Mouse (Mus musculus): Measurements from ENCODE around the gene Bace1. TPM values are rescaled to one million over a fixed set of nuclear protein-coding genes. Genes with fewer than 3 reads are reported as not detected.

Gene Bace1
- total RNA-seq (2022) = 10 to 100 TPM; 76.6 to 81.9 (median 78.9) TPM

DNA sequence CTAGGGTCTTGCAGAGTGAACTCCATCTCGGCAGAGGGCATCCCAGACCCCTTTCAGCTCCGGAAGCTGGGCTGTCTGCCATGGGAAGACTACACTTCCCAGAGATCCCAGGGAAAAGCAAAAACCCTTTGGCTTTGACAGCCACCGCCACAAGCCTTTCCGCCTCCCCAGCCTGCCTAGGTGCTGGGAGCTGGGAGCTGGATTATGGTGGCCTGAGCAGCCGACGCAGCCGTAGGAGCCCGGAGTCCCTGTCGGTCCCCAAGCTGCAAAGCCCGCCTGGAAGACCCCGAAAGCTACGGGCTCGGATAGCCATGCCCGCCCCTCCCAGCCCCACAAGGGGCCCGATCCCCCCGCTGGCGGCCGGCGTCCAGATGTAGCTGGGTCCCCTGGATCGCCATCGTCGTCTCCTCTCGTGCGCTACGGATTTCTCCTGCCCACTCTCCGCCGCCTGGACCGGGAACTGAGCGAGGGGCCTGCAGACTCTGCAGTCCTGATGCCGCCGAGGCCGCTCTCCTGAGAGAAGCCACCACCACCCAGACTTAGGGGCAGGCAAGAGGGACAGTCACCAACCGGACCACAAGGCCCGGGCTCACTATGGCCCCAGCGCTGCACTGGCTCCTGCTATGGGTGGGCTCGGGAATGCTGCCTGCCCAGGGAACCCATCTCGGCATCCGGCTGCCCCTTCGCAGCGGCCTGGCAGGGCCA, at the start of gene Bace1:
TSS of gene Bace1 (plus strand) at position 147 of the 705 bp plus-strand sequence.
- peak; percentile 85 to 92 for DNase-seq (ENCODE audit: low spot score in 2 of 2)

DNA sequence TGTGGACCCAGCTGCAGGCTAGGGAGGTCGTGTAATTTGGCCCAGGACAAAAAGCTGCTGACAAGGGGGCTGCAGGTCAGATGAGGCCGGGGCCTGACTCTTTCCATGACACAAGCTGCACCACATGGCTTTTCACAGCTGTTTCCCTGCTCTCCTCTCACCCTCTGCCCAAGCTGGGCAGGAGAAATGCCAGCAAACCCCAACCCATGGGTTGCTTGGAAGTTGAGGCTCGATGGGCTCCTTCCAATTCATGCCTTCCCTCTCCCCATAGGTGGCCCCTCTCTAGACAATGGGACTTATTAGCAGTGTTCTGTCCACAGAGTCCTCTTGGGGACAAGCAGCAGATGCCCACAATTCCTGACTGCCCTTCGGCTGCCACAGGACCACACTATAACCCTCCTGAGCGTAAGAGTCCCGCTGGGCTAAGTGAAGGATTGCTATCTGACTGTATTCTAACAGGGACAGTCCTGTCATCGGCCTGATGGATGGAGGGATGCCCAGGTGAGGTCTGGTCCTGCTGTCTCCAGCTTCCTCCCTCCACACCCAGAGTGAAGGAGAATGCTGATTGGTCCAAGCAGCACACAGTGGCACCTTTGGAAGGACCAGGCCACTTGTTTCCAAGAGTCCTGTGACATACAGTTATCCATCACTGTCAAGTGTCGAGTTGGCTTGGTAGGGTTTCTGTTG, 46.8 kb upstream of the Bace1 start:
- no peak for DNase-seq (ENCODE audit: low spot score in 2 of 2)

DNA sequence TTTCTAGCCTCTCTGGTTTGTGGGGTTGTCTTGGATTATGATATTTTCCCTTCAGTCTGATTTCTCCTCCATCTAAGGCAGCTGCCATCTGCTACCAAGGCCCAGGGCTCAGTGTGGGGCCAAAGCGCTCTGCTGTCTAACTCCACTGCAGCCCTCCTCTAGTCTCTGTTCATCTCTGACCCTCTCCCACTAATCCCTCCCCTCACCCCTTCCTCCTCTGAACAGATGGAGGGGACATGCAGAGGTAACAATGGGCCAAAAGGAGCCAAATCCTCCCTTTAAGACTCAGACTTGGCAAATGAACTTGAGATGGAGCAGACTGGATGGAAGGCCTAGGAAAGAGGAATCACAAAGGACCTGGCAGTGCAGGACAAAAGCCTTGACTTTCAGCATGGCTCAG, 46.1 kb upstream of the Bace1 start:
- DNase-seq (ENCODE audit: low spot score in 2 of 2) = no peak

DNA sequence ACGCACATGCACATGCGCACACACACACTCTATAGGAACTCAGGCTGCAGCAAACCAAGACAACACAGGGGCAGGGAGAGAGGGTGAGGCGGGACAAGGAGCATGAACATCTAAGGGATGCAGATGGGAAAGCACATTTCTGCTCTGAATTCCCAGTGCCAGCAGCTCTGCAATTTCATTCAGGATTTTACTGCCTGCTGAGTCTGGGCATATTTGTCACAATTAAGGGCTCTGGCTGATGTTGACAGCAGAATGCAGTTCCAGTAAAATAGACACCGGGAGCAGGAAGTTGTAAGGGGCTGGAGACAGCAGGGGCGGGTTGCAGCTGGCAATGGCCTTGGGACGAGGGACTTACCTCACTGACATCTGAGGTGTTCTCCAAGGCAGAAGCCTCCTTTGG, 44.7 kb upstream of the Bace1 start:
- no peak for DNase-seq (ENCODE audit: low spot score in 2 of 2)

DNA sequence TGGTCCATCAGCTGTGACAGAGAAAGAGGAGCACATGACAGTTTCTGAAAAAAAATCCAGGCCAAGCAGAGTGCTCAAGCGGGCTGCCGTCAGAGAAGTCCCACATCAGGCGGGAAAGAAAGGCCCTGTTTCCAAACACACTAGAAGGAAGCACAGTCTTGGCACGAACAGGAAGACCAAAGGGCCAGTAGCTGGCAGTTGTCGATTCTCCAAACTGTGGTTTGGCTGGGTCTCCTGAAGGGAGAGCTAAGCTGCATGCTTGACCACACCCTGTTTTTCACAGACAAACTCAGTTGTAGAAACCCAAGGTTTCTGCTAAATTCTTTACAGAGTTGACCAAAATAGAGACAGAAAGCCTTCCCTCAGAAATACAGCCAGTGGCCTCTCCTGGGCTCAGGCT, 42.7 kb upstream of the Bace1 start:
- DNase-seq (ENCODE audit: low spot score in 2 of 2) = no peak

DNA sequence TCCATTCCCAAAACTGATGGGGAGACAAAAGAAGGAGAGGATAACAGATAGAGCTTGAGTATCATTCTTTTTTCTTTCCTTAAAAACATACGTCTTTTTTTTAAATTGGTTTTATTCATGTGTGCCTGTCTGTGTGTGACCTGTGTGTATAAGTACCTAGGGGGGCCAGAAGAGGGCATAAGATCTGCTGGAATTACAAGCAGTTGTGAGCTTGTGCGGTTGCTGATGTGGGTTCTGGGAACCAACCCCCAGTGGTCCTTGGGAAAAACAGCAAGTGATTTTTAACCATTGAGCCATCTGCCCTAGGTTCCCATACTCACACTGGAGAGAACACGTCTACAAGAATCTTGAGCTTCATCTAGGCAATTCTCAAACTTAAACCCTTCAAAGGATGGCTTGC, 41.1 kb upstream of the Bace1 start:
- DNase-seq (ENCODE audit: low spot score in 2 of 2) = no peak

DNA sequence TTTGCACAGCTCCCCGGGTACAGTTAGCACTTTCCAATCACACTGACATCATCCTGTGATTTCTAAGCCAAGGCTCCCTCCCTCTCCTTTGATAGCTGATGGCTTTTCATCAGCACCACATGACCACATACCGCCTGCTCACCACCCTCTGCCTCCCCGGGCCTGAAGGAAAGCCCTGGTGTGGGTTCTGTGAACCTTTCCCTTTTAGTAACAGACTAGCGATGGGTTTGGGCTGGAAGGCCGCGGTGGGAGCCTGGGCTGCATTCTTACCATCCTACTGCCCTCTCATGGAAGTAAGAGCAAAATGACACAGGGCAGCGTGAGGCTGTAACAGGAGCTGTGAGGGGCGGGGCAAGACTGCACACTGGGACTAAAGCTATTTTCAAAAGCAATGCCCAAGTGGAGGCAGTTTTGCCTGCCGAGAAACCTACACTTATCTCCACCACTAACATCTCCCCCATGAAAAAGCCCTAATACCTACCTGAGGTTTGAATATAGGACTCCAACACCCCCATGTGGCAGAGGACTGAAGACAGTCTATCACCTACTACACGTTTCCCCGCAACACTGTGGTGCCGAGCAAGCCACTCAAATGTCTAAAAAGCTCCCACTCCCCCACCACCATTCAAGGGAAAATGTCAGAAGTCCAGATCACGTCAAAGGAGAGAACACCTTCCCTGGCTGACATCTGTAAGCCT, 39.8 kb upstream of the Bace1 start:
- no peak for DNase-seq (ENCODE audit: low spot score in 2 of 2)

DNA sequence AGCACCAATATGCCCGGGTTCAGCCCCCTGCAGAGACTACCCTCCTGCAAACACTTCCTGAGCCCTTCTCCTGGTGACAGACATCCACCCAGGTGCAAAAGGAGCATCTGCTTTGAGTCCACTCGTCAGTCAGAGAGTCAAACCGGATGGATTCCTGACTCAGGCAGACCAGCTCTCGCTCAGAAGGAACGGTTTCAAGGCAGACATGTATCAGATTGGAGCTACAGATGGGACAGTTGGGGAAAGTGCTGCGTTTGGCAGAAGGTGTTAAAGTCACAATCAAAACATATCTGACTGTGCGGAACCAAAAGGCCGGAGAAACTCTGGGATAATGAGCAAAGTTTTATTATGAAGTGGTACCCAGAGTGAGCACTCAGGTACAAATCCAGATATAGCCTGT, 39.0 kb upstream of the Bace1 start:
- no peak for DNase-seq (ENCODE audit: low spot score in 2 of 2)

DNA sequence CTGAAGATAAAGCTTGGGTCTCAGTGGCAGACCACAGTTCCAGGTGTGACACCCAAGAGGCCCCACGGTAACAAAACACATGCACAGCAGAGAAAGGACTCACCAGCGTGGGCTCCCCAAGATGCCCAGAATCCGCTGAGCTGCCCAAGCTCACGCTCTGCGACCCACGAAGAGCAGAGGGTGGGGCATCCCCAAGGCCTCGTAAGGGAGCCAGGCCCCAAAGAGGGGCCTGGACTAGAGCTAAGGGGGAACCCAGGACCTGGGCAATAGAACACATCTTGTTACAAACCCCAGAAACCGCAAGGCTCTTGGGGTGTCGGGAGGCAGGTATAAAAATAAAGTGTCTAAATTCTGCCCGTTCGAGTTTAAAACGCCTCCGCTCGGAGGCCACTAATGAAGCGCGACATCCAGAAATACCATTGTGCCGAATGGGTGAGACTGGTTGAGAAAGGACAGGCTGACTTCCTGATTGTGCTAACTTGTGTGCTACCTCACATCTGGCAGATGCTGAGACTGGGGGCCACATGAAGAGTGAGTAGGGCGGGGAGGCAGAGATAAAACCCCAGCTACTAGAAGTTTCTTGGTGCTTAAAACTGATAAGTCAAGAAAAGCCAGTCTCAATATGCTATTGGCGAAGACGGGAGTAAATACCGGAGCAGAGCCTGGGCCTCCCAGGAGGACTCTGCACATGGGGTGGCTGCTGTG, 35.2 kb upstream of the Bace1 start:
- no peak for DNase-seq (ENCODE audit: low spot score in 2 of 2)

DNA sequence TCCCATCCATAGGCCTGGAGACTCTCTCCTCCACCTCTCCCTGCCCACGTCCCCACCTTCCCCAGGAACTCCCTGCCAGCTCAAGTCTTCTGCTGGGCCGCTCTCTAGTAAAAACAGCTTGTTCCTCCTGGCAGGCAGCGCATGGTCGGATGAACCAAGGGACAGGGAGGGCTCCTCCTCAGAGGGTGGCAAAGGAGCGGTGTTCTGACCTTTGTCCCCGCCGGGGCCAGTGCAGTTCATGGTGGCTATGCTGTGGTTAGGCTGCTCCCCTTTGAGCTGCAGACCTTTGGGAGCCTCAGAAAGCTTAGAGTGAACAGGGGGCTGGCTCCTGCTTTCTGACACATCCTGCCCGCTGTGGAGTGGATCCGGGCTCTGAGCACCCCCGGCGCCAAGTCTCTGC, 31.5 kb upstream of the Bace1 start:
- no peak for DNase-seq (ENCODE audit: low spot score in 2 of 2)

DNA sequence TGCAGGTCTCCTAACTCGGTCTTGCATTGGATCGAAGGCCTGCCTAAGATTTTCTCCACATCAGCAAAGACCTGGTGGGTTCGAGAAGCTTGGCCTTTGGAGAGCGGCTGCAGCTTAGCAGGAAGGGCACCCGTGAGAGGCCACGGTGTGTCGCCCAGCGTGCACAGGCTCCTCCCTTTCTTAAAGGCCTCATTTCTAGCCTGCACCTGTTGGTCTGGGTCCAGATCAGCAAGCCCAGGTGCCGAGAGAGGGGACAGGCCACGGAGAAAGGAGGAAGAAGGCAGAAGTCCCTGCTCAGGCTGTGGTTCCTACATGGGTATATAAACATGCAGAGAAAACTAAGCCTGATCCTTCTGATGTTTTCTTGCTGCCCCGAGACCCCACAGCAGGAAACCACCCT, 31.0 kb upstream of the Bace1 start:
- DNase-seq (ENCODE audit: low spot score in 2 of 2) = no peak

DNA sequence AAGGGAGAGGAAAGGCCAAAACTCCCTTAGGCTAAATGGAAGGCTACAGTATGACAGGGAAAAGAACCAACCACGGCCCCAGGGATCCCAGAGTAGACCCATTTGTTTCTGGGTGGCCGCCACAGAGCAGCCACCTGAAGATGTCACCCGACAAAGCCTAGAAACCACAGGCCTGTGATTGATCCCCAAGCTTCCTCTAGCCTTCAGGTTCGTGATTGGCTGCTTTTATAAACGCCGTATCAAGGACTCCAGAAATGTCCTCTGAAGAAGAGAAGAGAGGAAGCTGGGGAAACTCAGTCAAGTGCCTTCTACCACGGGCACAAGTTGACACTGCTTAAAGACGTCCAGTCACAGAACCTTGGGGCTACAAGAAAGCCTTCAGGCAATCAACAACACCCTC, 30.6 kb upstream of the Bace1 start:
- no peak for DNase-seq (ENCODE audit: low spot score in 2 of 2)

DNA sequence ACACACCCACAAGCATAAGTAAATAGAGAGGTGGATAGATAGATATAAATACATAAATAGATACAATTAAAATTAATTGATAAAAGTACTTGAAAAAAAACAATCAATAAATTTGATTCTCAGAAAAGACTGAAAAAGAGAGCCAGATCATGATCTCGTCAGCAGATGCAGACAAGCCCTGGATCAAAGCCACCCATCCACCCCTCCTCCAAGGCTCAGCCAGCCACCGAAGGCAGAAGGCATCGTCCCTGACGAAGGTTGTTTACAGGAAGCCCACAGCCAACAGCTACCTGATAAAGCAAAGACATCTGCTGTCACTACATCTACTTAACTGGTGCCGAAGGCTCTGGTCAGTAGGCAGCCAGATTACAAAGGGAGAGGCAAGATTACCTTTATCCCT, 26.4 kb upstream of the Bace1 start:
- no peak for DNase-seq (ENCODE audit: low spot score in 2 of 2)

DNA sequence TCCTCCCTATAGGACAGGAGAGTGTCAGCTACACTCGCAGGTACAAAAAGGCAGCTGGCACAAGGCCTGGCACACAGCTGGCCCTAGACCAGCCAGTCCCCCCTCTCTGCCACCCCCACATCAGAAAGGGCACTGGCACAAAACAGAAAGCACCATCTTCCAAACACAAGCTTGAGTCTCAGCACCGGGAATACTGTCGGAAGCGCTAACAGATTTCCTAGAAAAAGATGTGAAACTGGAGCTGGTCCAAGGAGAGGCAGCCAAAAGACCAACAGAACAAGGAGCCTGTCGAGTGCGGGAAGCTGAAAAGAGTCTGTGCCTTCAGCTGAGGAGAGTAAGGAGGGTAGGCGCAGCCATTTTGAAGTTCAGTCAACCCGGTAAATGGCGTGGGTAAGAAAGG, 23.3 kb upstream of the Bace1 start:
- no peak for DNase-seq (ENCODE audit: low spot score in 2 of 2)

DNA sequence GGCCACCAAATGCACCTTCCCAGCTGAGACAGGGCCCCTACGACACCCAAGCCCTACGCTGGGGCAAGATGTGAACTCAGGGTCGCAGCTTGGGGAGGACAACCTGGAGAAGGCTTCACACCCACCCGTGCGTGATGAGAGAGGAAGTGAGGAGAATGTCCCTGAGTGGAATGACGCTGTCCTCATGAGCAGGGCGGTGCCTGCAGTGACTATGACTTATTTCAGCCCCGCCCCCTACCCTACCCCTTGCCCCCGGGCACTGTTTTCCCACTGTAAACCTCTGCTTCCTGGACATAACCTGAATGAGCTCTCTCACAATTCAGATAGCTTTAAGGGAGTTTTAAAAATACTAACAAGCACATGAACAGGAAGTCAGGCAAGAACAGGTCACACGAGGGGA, 22.9 kb upstream of the Bace1 start:
- DNase-seq (ENCODE audit: low spot score in 2 of 2) = no peak

DNA sequence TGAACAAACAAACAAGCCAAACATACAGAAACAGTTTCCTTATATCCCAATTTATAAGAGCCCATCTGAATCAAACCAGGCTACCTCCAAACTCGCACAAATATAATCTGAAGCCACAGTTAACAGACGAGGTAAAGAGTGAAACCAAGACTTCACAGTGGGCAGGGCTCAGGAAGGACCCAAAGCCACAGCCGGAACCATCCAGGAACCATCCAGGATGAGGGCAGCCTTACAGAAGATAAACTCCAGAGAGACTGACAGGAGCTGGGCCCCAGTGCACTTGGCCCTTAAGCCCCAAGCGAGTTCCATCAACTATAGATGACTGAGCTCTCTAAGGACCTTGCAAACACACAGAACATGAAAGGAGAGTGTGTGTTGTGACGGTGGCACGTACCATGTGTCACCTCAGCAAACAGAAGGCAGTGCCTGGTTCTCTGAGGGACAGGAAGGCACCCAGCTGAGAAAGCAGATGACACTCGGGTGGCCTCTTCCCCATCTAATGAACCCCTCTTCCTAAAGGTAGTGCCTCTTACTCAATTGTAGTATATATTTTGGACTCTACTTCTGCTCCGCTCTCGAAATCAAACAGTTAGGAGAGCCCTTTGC, 19.9 kb upstream of the Bace1 start:
- DNase-seq (ENCODE audit: low spot score in 2 of 2) = no peak

DNA sequence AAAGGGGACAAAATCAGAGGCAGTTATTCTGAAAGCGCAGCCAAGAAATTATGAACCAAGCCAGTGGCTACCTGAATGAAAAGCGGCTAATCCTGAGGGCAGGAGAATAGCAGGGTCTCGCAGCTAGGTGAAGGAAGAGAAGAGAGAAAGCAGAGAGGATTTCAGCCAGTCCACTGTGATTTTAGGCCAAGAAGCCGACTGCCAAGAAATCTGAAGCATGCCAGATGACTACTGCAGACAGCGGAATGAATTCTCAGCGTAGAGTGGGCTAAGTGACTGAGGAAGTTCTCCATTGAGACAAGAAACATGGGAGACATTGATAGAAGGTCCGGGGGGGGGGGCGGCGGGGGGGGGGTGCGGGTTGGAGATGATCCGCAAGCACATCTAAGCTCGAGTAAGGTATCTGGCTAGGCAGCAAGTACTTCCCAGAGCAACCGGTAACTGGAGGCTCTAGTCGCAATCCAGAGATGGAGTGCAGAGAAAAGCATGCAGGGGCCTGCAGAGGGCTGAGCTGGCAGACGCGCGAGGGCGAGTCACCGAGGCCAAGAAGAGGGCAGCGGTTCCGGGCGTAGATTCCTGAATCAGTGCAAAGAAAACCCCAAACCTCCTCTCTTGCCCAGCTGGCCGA, 10.6 kb upstream of the Bace1 start:
- no peak for DNase-seq (ENCODE audit: low spot score in 2 of 2)

DNA sequence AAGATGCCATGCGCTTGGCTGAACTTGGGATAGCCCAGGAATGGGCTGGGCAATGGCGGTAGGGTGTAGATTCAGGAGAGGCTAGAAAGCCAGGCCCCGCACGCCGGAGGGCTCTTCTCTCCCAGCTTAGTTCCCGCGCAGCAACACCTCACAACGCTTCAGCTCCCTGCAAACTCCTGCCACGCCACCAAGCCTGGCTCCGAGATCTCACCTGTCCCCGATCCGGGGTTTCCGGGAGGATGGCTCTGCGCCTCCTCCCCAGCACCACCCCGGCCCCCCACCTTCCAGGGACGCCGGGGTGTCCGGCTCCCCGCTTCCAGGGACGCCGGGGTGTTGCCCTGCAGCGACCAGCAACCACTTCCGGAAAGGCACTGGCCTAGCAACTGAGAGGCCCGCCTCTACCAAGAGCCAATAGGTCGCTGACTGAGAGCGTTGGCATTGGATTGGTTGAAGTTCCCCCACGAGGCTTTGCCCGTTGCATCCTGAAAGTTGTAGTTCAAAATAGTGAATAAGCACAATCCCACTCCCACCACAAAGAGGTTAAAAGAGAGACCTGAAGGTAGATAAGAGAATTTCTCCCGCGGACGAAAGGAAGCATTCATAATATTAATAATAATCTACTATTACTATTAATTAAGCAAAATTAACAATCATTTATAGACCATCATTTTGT, 10.0 kb upstream of the Bace1 start, which contains the start of gene Cep164:
TSS of gene Cep164 (minus strand) at position 401 of the 673 bp plus-strand sequence.
- DNase-seq (ENCODE audit: low spot score in 2 of 2) = peak; percentile 72 to 88

DNA sequence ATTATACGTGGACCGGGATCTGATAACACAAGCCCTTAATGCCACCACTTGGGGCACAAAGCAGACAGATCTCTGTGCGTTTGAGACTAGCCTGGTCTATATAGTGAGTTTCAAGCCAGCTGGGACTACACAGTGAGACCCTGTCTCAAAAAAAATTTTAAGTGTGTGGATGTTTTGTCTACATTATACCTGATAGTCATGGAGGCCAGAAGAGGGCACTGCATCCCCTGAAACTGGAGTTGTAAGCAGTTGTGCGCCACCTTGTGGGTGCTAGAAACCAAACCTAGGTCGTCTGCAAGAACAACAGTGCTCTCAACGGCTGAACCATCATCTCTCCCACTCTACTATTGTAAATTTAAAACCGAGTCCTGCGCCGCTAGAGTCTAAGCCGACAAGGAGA, 9.3 kb upstream of the Bace1 start:
- DNase-seq (ENCODE audit: low spot score in 2 of 2) = peak in 1 of 2 experiments; percentile 52

DNA sequence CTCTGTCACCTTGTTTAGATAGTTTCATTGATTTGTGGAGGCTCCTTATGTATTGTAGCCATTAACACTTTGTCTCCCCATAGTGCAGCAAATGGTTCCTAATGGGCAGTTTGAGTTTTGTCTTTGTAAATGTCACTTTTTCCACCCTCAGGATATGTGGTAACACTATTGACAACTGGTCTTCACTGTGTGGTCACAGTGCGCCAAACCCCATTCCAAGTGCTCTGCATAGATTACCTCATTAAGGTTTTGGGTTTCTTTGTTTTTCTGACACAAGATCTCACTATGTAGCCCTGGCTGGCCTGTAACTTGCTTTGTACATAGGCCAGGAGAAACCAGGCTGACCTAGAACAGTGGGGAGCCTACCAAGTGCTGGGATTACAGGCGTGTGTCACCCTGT, 5.5 kb upstream of the Bace1 start:
- DNase-seq (ENCODE audit: low spot score in 2 of 2) = no peak
